Mouse (Mus musculus) inflammation-experienced regulatory T-cells, adult 6 months (primary cell): ENCODE measurements at regions not wholly inside any gene's neighbourhood (a gene's known extent, or its start where the extent isn't known, plus 50 kb on each side); places are given as distances from the start of the nearest gene placed in this dataset.

Source experiments
- ATAC-seq: one replicate; pipeline ENCODE4 v1.8.0; 2017

DNA sequence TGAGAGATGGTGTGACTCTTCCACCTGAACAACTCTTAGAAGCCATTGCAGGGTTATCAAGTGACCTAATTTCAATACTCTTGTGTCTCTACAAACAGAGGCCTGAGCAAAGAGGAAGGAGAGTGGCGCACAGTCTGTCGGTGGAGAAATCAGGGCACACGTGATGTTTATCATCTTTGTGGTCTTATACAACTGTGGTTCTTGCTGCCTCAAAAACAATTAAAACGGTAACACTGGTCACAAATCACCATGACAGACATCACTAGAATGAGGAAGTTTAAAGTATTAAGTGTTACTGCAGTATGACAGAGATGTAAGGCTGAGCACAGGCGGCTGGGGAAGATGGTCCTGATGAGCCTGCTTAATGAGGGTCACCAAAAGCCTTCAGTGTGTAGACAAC is 73.6 kb downstream of the Sdc1 start:
- ATAC-seq, result peak; percentile 33

DNA sequence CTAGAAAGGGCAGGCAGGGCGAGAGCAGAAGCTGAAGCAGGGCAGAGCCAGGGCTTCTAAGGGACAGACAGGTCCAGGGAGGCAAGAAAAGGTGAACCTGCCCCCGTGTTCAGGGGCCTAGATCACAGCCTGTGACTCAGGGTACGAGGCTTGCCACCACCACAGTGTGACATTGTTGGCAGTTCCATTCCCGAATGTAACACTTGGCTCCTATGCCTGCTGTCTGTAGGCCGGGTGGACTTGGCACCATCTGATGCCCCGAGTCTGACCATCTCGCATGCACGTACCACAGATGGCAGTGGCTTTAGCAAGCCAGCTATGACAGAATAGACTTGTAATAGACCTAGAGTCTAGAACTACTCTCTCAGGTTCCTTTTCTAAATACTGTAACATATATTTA is 74.3 kb downstream of the Sdc1 start:
- no peak for ATAC-seq

DNA sequence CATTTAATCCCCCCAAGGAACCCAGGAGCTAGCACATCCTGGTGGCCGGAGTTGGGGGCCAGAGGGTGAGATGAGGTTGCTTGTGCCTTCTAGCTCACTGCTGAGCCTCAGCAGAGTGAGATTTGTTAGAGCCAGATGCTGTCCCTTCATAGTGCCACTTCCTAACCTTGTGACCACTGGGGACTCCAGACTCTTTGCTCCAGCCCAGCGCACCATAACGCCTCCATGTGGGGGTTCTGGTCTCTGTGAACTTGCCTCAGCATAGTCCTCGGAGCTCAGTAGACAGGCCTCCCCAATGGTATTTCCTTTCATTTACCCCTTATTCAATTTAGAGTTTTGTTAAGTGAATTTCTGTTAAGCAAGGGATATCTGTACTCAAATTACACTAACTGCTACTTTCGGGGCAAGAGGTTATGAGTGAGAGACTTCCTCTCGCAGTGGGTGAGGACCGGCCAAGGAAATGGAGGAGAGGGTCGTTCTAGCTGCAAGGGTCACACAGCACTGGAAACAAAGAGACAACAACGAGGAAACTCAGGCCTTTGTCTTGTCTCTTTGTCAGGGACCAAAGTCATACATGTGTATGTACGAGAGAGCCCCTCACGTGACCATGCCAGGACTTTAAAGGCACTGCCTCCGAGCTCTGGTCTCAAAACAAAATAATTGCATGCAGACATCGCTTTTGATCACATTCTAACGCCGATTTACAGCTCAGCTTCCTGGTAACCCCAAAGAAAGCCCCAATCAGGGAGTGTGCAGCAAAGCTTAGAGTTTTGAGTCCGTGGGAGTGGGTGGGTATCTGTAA is 74.8 kb upstream of the Laptm4a start:
- ATAC-seq, result peak; percentile 51

DNA sequence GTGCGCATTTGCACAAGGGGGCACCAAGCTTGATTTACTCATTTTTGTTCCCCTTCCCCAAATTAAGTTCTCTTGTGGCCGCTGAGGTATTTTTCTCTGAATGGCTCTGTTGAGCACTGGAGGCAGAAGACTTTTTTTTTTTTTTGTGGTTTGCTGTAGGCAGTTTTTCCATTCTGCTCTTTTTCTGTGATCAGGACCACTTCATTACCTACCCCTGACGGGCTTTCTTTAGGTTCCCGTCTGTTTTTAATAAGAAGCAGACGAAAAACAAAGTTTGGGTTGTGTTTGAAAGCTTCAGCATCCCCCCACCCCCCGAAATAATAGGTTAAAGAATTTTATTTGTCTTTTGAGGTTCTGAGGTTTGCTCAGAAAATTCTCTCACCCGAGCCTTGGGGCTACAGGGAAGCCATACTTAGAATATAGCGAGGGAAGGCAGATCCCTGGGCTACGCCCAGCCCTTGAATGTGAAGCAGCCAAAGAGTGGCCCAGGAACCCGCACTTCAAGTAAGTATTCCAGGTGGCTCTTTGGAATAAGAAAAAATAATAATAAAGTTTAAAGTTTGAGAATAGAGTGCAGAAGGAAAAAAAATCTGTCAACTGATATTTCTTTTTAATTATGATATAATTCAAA is 74.1 kb upstream of the Laptm4a start:
- peak; percentile 40 for ATAC-seq

DNA sequence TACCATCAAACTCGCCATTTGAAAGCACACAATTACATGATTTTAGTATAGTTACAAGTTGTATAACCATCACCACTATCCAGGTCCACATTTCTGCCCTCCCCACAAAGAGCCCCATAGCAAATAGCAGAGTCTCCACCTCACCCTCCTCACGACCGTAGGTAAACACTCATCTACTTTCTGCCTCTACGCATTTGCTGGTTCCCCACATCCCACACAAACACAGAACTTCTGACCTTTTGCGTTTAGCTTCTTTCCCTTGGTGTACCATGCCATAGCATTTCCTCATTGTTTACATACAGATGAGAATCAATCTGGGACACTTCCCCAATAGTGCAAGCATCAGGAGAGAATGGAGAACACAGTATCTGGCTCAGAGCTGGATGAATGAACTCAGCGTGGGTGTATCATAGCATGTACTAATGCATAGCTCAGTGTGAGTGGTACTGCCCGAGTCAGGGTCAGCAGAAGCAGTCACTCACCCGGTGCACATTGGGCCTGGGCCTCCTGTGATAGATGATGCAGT is 73.5 kb upstream of the Laptm4a start:
- no peak for ATAC-seq

DNA sequence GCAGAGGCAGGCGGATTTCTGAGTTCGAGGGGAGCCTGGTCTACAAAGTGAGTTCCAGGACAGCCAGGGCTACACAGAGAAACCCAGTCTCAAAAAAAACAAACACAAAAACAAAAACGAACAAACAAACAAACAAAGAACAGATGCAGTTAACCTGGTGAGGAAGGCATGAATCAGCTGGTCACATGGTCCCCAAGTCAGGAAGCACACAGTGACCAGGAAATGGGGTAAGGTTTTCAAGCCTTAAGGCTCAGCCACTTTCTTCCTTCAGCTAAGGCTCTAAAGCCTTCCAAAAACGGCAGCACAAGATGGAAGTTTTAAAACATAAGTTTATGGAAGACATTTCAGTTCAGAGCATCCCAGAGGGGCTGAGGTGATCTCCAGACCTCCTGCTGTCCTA is 67.6 kb upstream of the Laptm4a start:
- no peak for ATAC-seq

DNA sequence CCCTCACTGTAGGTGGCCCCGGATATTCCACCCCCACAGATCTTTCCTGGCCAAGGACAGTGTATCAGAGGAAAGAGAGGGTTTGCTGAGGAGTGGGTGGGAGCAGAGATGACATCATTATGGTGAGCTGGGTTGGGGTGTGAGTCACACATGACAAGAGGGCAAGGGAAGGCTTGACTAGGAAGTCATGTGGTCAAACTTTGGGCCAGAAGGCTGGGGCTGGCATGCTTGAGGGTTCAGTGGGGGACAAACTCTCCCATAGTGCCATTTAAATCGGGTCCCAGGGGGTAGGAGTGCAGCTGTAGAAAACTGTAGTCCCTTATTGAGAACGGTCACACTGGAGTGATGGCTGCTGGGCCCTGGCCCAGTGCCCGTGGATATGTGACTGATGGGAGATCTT is 67.1 kb upstream of the Laptm4a start:
- no peak for ATAC-seq

DNA sequence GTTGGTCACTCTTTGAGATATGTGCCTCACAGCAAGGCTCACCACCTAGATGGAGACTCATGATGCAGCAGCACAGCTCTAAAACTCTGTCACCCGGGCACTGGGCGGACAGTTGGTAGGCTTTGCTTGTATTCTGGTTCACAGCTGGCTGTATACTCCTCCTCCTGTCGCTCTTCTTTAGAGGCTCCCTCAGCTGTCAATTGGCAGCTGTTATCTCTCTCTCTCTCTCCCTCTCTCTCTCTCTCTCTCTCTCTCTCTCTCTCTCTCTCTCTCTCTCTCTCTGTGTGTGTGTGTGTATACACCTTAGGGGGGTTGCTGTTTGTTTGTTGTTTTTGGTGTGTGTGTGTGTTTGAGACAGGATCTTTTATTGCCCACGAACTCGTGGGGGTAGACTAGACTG is 66.3 kb upstream of the Laptm4a start:
- ATAC-seq, result no peak

DNA sequence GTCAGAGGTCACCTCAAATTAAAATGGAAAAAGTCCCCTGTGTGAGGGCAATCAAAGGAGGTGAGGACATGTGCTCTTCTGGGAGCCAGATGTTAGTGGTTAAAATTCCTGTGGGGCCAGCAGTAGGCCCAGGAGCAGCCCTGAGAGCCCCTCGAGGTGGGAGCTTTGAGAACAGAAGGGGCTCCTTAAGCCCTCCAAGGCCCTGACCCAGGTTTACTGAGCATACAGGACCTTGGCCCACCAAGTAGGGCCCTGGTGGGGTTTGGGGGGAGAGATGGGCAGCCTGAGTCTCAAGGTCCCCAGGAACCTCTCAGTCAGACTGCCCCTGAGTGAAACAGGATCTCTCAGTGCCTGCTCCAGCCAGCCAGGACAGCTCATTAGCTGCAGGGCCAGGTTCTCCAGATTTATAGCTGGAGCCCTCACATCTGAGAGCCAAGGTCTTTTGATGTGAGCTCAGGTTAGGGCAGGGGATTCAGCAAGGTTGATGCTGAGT is 65.4 kb upstream of the Laptm4a start:
- no peak for ATAC-seq

DNA sequence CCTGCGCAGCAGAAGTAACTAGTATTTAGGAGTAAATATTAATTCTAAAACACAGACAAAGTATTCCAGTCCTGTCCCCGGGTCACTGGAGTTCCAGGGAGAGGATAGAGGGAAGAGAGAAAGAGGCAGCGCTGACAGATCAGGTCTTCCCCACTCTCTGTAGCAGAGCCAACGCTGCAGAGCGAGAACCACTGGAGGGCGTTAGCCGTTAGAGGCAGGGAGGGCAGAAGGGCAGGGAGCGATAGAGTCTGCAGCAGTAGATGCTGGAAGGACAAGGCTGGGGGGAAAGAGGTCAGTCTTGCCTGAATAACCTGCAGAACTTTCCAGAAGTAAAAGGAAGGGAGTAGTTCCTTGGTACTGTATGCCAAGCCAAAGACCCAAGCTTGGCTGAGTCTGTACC is 64.2 kb upstream of the Laptm4a start:
- no peak for ATAC-seq

DNA sequence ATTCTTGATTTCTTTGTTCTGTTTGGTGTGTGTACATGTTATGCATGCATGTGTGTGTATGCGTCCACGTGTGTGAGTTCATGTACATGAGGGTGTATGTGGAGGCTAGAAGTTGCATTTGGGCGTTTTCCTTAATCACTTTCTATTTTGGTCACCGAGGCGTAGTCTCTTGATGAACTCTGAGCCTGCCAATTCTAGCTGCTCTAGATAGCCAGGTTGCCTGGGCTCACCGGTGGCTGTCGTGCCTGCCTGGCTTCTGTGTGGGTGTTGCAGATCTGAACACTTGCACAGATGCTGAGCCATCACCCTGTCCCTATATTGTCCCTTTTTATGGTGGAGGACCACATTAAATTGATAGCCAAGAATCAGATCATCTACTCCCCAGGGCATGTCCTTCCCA is 62.7 kb upstream of the Laptm4a start:
- peak; percentile 41 for ATAC-seq

DNA sequence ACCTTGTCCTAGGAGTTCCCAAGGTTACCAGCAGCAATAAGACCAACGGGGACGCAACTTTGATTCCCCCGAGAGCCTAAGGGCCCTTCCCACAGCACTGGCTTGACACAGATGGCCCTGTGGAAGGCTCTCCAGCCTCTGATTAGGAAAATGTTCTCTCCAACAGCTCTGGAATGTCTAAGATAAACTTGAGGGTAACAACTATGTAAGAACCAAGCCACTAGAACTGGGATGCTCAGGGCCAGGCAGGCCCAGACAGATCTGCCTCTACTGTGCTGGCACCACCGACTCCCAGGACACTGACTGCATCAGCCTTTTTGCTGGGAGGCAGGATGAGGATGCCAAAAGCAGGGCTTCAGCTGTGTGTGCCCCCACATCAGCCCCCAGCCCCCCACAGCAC is 61.9 kb upstream of the Laptm4a start:
- no peak for ATAC-seq

DNA sequence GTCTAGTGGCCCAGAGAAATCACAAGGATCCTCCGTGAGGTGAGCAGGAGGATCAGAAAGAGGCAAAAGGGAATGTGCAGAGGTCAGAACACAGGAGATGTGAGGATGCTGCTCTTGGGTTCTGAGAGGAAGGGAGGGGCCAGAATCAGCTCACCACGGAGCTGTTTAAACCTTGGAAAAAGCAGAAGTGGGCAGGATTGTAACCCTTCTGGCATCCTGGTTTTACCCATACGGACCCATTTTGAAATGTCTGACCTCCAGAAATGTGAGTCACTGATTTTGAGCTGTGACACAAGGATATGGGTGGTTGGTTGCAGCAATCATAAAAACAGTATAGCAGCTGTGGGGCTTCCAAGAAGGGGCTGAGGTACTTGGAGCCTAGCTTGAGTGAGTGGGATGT is 56.6 kb upstream of the Laptm4a start:
- ATAC-seq, result no peak

DNA sequence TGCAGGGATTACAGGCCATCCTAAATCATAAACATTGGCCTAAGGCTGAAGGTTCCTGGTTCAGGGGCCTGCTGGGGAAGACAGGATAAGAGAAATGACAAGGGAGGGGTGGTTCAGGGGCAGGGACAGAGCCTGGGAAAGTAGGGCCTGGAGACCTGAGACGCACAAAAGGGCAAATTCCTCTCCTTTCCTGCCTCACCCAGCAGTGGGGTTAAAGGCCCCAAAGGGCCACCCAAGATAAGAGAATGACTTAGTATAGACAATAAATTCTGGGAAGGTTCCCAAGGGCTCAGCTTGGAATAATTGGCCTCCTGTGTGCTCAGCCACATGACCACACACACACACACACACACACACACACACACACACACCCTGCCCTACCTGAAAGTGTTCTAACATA is 56.2 kb upstream of the Laptm4a start:
- ATAC-seq, result no peak

DNA sequence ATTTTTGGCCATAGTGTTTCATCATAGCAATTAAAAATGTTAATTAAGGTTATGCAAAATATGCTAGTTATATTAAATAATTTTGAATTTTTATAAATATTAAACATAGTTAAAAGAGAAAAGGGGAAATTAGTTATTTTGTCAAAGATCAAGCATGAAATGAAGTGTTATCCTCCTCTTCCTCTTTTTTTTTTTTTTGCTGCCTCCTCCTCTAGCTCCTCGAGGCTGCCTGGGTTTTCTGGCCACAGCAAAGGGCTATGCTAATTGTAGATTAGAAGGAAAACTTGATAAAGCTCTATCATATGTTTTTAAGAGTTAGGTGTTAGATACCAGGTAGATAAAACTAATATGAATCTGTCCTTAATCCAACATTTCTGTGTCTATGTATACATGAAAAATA is 54.4 kb upstream of the Laptm4a start:
- no peak for ATAC-seq

DNA sequence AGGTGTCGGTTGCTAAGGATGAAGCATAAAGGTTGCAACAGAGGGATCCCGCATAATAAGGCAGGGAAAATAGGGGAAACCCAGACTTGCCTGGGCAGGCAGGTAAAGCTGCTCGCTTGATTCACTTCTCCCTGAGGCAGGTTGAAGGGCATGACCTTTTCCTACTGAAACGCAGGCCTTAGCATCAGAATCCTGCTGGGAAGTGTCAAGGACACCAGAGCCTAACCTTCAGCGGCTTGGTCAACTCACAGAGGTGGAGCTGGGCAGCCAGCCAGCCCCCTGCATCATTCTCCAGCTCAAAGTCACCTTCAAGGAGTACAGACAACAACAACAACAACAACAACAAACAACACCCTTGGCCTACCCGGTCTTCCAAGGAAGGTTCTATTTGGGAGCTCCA is 52.8 kb upstream of the Laptm4a start:
- ATAC-seq, result no peak

DNA sequence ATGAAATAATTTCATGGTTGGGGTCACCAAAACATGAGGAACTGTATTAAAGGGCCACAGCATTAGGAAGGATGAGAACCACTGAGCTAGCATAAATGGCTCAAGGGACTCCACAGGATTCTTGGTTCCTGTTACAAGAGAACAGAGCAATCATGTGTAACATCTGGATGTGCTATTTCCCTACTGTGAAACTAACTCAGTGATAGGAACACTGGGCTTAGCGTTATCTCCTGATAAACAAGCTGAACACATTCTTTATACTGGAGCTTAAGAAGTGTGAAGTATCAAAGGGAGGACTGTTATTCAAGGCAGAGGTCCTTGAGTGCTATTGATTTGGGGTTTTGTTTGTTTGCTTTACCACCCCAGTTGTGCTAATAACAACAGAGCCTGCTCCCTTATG is 52.3 kb upstream of the Laptm4a start:
- no peak for ATAC-seq
